Mouse (Mus musculus) limb, embryonic 11.5 days (tissue): ENCODE results near the gene Nova1. TPM values are rescaled to one million over a fixed set of nuclear protein-coding genes. Genes with fewer than 3 reads are reported as not detected.

ENCODE experiments used
- ATAC-seq: fragments of 200-750 bp; cut with Nextera tagmentation; 2 replicates; pipeline ENCODE4 v1.8.0; 2017; ENCODE audit warnings: low read depth; ENCODE audit not compliant: insufficient number of reproducible peaks, low FRiP score, low TSS enrichment
- DNase-seq: peaks from one replicate; pipeline ENCODE4 v3.0.0-alpha.2; 2015; ENCODE audit warnings: low spot score
- H3K27ac ChIP-seq: fragments of 300-500 bp; sonication (generic); replicated peaks from 2 replicates; pipeline ENCODE4 v1.5.1; 2014; ENCODE audit warnings: low read depth, mild to moderate bottlenecking, low read length
- H3K27me3 ChIP-seq: fragments of 300-500 bp; sonication (generic); 2 replicates; pipeline ENCODE4 v1.6.1; 2014; ENCODE audit warnings: mild to moderate bottlenecking, low read length, mixed read lengths; ENCODE audit not compliant: control insufficient read depth, insufficient read depth
- H3K36me3 ChIP-seq: fragments of 300-500 bp; sonication (generic); 2 replicates; pipeline ENCODE4 v1.6.1; 2014; ENCODE audit warnings: mild to moderate bottlenecking, low read length, moderate library complexity, mixed read lengths; ENCODE audit not compliant: control insufficient read depth, insufficient read depth
- H3K4me1 ChIP-seq: fragments of 300-500 bp; sonication (generic); 2 replicates; pipeline ENCODE4 v1.6.1; 2014; ENCODE audit warnings: low read length, mixed read lengths; ENCODE audit not compliant: control insufficient read depth, insufficient read depth
- H3K4me2 ChIP-seq: fragments of 300-500 bp; sonication (generic); 2 replicates; pipeline ENCODE4 v1.6.1; 2014; ENCODE audit warnings: low read depth, mild to moderate bottlenecking, moderate library complexity; ENCODE audit not compliant: severe bottlenecking
- H3K4me3 ChIP-seq: fragments of 300-500 bp; sonication (generic); 2 replicates; pipeline ENCODE4 v1.5.1; 2014; ENCODE audit warnings: low read depth, low read length
- H3K9ac ChIP-seq: fragments of 300-500 bp; sonication (generic); 2 replicates; pipeline ENCODE4 v1.6.1; 2014; ENCODE audit warnings: mild to moderate bottlenecking, low read length
- H3K9me3 ChIP-seq: fragments of 300-500 bp; sonication (generic); 2 replicates; pipeline ENCODE4 v1.6.1; 2016; ENCODE audit warnings: low read length; ENCODE audit not compliant: control insufficient read depth
- WGBS: fragments of 180-500 bp; shearing (Covaris S2); extraction: QIAGEN DNeasy Blood & Tissue Kit; methylation state at CpG from one replicate; pipeline ENCODE4 v1.1.7; 2014; 5-methylcytosine and 5-hydroxymethylcytosine counted together
- polyA plus RNA-seq: library from polyadenylated mRNA; unstranded; fragments of >200 nt; fragmentation: Nextera tagmentation; extraction: Ambion mirVana; gene quantifications from 2 replicates; pipeline ENCODE4 v1.2.1, GENCODE M21; 2014

Nova1 gene
- polyA plus RNA-seq, 1 experiment from 2014 or later: 1.9 TPM

- Histone ChIP-seq H3K4me2 (no peak overlapping the region), H3K9me3 (no peaks in the 10 kb centered on the region), H3K36me3 (no peaks in the 10 kb centered on the region), H3K4me3 (no peak overlapping the region), H3K27ac (no peak overlapping the region), H3K27me3 (no peaks in the 10 kb centered on the region), H3K4me1 (no peaks in the 10 kb centered on the region), H3K9ac (no peak overlapping the region)
- 55% methylated on average over 8 of the region's 8 CpGs for WGBS
- ATAC-seq (no peak), DNase-seq (no peak)
Measured at GRCm38 (mm10) chr12:46721914-46722313, 96.8 kb downstream of the Nova1 start.

- Histone ChIP-seq H3K36me3 (no peaks in the 10 kb centered on the region), H3K4me2 (no peak overlapping the region), H3K9ac (no peak overlapping the region), H3K4me3 (no peak overlapping the region), H3K27me3 (no peaks in the 10 kb centered on the region), H3K27ac (no peak overlapping the region), H3K9me3 (no peaks in the 10 kb centered on the region), H3K4me1 (no peaks in the 10 kb centered on the region)
- no peak for DNase-seq
- no peak for ATAC-seq
- 90% methylated on average over 4 of the region's 4 CpGs for WGBS
Measured at GRCm38 (mm10) chr12:46719076-46719475, 99.7 kb downstream of the Nova1 start.

- Histone ChIP-seq H3K9me3 (no peaks in the 10 kb centered on the region), H3K4me2 (no peak overlapping the region), H3K27ac (no peak overlapping the region), H3K9ac (no peak overlapping the region), H3K4me1 (no peaks in the 10 kb centered on the region), H3K36me3 (no peaks in the 10 kb centered on the region), H3K4me3 (no peak overlapping the region), H3K27me3 (no peaks in the 10 kb centered on the region)
- 90% methylated on average over 2 of the region's 2 CpGs for WGBS
- DNase-seq (no peak), ATAC-seq (no peak)
Measured at GRCm38 (mm10) chr12:46710094-46710493, 108.6 kb downstream of the Nova1 start.

GRCm38 (mm10) chr12:46709475-46709874, 109.3 kb downstream of the Nova1 start:
- 93% methylated on average over 7 of the region's 7 CpGs for WGBS
- no peak for ATAC-seq
- H3K4me2 ChIP-seq: no peak overlapping the region
- no peaks in the 10 kb centered on the region for H3K36me3 ChIP-seq
- DNase-seq: no peak
- no peak overlapping the region for H3K27ac ChIP-seq
- H3K27me3 ChIP-seq: no peaks in the 10 kb centered on the region
- no peak overlapping the region for H3K4me3 ChIP-seq
- no peaks in the 10 kb centered on the region for H3K9me3 ChIP-seq
- H3K9ac ChIP-seq: no peak overlapping the region
- H3K4me1 ChIP-seq: no peaks in the 10 kb centered on the region

GRCm38 (mm10) chr12:46700202-46700601, 118.5 kb downstream of the Nova1 start:
- H3K36me3 ChIP-seq: no peaks in the 10 kb centered on the region
- no peaks in the 10 kb centered on the region for H3K9me3 ChIP-seq
- H3K27me3 ChIP-seq: no peaks in the 10 kb centered on the region
- H3K4me1 ChIP-seq: no peaks in the 10 kb centered on the region
- ATAC-seq: no peak
- no peak overlapping the region for H3K9ac ChIP-seq
- no peak for DNase-seq
- 86% methylated on average over 8 of the region's 8 CpGs for WGBS
- no peak overlapping the region for H3K4me3 ChIP-seq
- H3K4me2 ChIP-seq: no peak overlapping the region
- no peak overlapping the region for H3K27ac ChIP-seq

- 79% methylated on average over 2 of the region's 2 CpGs for WGBS
- Histone ChIP-seq H3K9me3 (no peaks in the 10 kb centered on the region), H3K36me3 (no peaks in the 10 kb centered on the region), H3K9ac (no peak overlapping the region), H3K4me3 (no peak overlapping the region), H3K27ac (no peak overlapping the region), H3K27me3 (no peaks in the 10 kb centered on the region), H3K4me1 (no peaks in the 10 kb centered on the region), H3K4me2 (no peak overlapping the region)
- ATAC-seq (no peak), DNase-seq (no peak)
Measured at GRCm38 (mm10) chr12:46676341-46676740, 142.4 kb downstream of the Nova1 start.

GRCm38 (mm10) chr12:46666706-46667105, 152.0 kb downstream of the Nova1 start:
- Histone ChIP-seq H3K36me3 (no peaks in the 10 kb centered on the region), H3K27me3 (no peaks in the 10 kb centered on the region), H3K9me3 (no peaks in the 10 kb centered on the region), H3K4me3 (no peak overlapping the region), H3K4me1 (no peaks in the 10 kb centered on the region), H3K4me2 (no peak overlapping the region), H3K27ac (no peak overlapping the region), H3K9ac (no peak overlapping the region)
- DNase-seq: no peak
- ATAC-seq: no peak
- 58% methylated on average over 2 of the region's 2 CpGs for WGBS

GRCm38 (mm10) chr12:46646139-46646611, 172.6 kb downstream of the Nova1 start:
- Histone ChIP-seq H3K27me3 (no peaks in the 10 kb centered on the region), H3K36me3 (no peaks in the 10 kb centered on the region), H3K4me3 (no peak overlapping the region), H3K4me1 (no peaks in the 10 kb centered on the region), H3K9ac (no peak overlapping the region), H3K9me3 (no peaks in the 10 kb centered on the region), H3K27ac (no peak overlapping the region), H3K4me2 (no peak overlapping the region)
- 82% methylated on average over 5 of the region's 5 CpGs for WGBS
- ATAC-seq: no peak
- no peak for DNase-seq

GRCm38 (mm10) chr12:46645365-46645962, 173.3 kb downstream of the Nova1 start:
- Histone ChIP-seq H3K27ac (no peak overlapping the region), H3K27me3 (no peaks in the 10 kb centered on the region), H3K4me1 (no peaks in the 10 kb centered on the region), H3K4me2 (no peak overlapping the region), H3K9me3 (no peaks in the 10 kb centered on the region), H3K36me3 (no peaks in the 10 kb centered on the region), H3K4me3 (no peak overlapping the region), H3K9ac (no peak overlapping the region)
- WGBS: 89% methylated on average over 6 of the region's 6 CpGs
- no peak for DNase-seq
- ATAC-seq: no peak
